Mouse (Mus musculus) MEL (cell line): ENCODE data around the gene Rplp0. TPM values are rescaled to one million over a fixed set of nuclear protein-coding genes. Genes with fewer than 3 reads are reported as not detected.

Experiments used
- DNase-seq: peaks from one replicate; pipeline ENCODE4 v3.0.0; 2011; ENCODE audit warnings: low read depth, low spot score
- H3K27ac ChIP-seq: 2 replicates; pipeline ENCODE4 v1.5.1; 2012; ENCODE audit warnings: low read depth, mild to moderate bottlenecking, control low read depth, low read length, moderate library complexity; ENCODE audit not compliant: control insufficient read depth
- H3K27me3 ChIP-seq, 2 experiments: fragments of 150-350 bp in 1 of 2; sonication (generic) in 1 of 2; 2 replicates each; pipeline ENCODE4 v1.6.1; 2012; ENCODE audit warnings: low read length in 2 of 2, mild to moderate bottlenecking in 2 of 2, improper control_type of control experiment in 1 of 2, moderate library complexity in 1 of 2; ENCODE audit not compliant: insufficient read depth in 2 of 2, control insufficient read depth in 1 of 2
- H3K36me3 ChIP-seq, 2 experiments: 2 replicates each; pipeline ENCODE4 v1.6.1; 2012 to 2014; ENCODE audit warnings: low read length in 2 of 2, improper control_type of control experiment in 1 of 2, inconsistent platforms in 1 of 2, mild to moderate bottlenecking in 1 of 2; ENCODE audit not compliant: insufficient read depth in 2 of 2, control insufficient read depth in 1 of 2
- H3K4me1 ChIP-seq, 2 experiments: fragments of 150-350 bp in 1 of 2; sonication (generic) in 1 of 2; 2 replicates each; pipeline ENCODE4 v1.6.1; 2012; ENCODE audit warnings: low read length in 2 of 2, improper control_type of control experiment in 1 of 2, mild to moderate bottlenecking in 1 of 2; ENCODE audit not compliant: insufficient read depth in 2 of 2, control insufficient read depth in 1 of 2
- H3K4me3 ChIP-seq, 2 experiments: fragments of 150-350 bp in 1 of 2; sonication (generic) in 1 of 2; 2 replicates each; pipeline ENCODE4 v1.5.1; 2012; ENCODE audit warnings: low read depth in 2 of 2, low read length in 2 of 2, mild to moderate bottlenecking in 2 of 2, moderate library complexity in 2 of 2, control low read depth in 1 of 2, improper control_type of control experiment in 1 of 2; ENCODE audit not compliant: control insufficient read depth in 1 of 2, insufficient read depth in 1 of 2
- H3K79me2 ChIP-seq: 2 replicates; pipeline ENCODE4 v1.6.1; 2012; ENCODE audit warnings: mild to moderate bottlenecking, low read length, moderate library complexity; ENCODE audit not compliant: control insufficient read depth, poor library complexity, insufficient read depth
- H3K9ac ChIP-seq: 2 replicates; pipeline ENCODE4 v1.6.1; 2012; ENCODE audit warnings: low read depth, mild to moderate bottlenecking, control low read depth, low read length, moderate library complexity; ENCODE audit not compliant: control insufficient read depth, poor library complexity, severe bottlenecking
- H3K9me3 ChIP-seq: fragments of 150-350 bp; sonication (generic); replicated peaks from 2 replicates; pipeline ENCODE4 v1.6.1; 2012; ENCODE audit warnings: mild to moderate bottlenecking, low read length, improper control_type of control experiment, moderate library complexity; ENCODE audit not compliant: insufficient read depth
- BHLHE40 ChIP-seq: IDR thresholded peaks from 2 replicates; pipeline ENCODE4 v1.6.1; 2012; ENCODE audit warnings: low read depth, mild to moderate bottlenecking, inconsistent platforms, low read length, improper control_type of control experiment, borderline replicate concordance
- CHD2 ChIP-seq: IDR thresholded peaks from 2 replicates; pipeline ENCODE4 v1.6.1; 2011; ENCODE audit warnings: low read length, improper control_type of control experiment
- CTCF ChIP-seq, 3 experiments: IDR thresholded peaks in 2 of 3; conservative IDR thresholded peaks in 1 of 3; 2 replicates each; pipeline ENCODE4 v1.5.1; 2011 to 2012; ENCODE audit warnings: low read length in 3 of 3, low read depth in 2 of 3, mild to moderate bottlenecking in 2 of 3, improper control_type of control experiment in 1 of 3, inconsistent platforms in 1 of 3, mixed read lengths in 1 of 3, moderate library complexity in 1 of 3; ENCODE audit not compliant: control insufficient read depth in 1 of 3, insufficient read depth in 1 of 3, poor library complexity in 1 of 3, severe bottlenecking in 1 of 3
- ELF1 ChIP-seq: IDR thresholded peaks from 2 replicates; pipeline ENCODE4 v1.6.1; 2014; ENCODE audit warnings: low read depth, mild to moderate bottlenecking, inconsistent platforms, low read length, improper control_type of control experiment, moderate library complexity
- ETS1 ChIP-seq: IDR thresholded peaks from 2 replicates; pipeline ENCODE4 v1.6.1; 2012; ENCODE audit warnings: low read depth, mild to moderate bottlenecking, inconsistent platforms, low read length, improper control_type of control experiment, moderate library complexity
- GATA1 ChIP-seq: IDR thresholded peaks from 2 replicates; pipeline ENCODE4 v1.6.1; 2011; ENCODE audit warnings: low read depth, low read length, improper control_type of control experiment
- HCFC1 ChIP-seq: IDR thresholded peaks from 2 replicates; pipeline ENCODE4 v1.6.1; 2012; ENCODE audit warnings: low read depth, mild to moderate bottlenecking, inconsistent platforms, low read length, improper control_type of control experiment, moderate library complexity
- JUND ChIP-seq: IDR thresholded peaks from 2 replicates; pipeline ENCODE4 v1.6.1; 2011; ENCODE audit warnings: low read depth, mild to moderate bottlenecking, improper control_type of control experiment, low read length
- MEF2A ChIP-seq: IDR thresholded peaks from 2 replicates; pipeline ENCODE4 v1.6.1; 2014; ENCODE audit warnings: low read depth, mild to moderate bottlenecking, inconsistent platforms, low read length, improper control_type of control experiment; ENCODE audit not compliant: poor library complexity, insufficient replicate concordance, severe bottlenecking; ENCODE audit errors: extremely low read depth
- MXI1 ChIP-seq: IDR thresholded peaks from 2 replicates; pipeline ENCODE4 v1.6.1; 2011; ENCODE audit warnings: mild to moderate bottlenecking, low read depth, low read length, improper control_type of control experiment
- MYB ChIP-seq: IDR thresholded peaks from 2 replicates; pipeline ENCODE4 v1.6.1; 2011; ENCODE audit warnings: mild to moderate bottlenecking, low read depth, low read length, improper control_type of control experiment
- MYC ChIP-seq: IDR thresholded peaks from 2 replicates; pipeline ENCODE4 v1.6.1; 2011; ENCODE audit warnings: low read depth, mild to moderate bottlenecking, low read length, improper control_type of control experiment, moderate library complexity
- NELFE ChIP-seq: IDR thresholded peaks from 2 replicates; pipeline ENCODE4 v1.6.1; 2011; ENCODE audit warnings: low read depth, low read length, improper control_type of control experiment
- POLR2A ChIP-seq, 2 experiments: IDR thresholded peaks; 2 replicates each; pipeline ENCODE4 v1.6.1; 2011 to 2012; ENCODE audit warnings: low read length in 2 of 2, mild to moderate bottlenecking in 2 of 2, control low read depth in 1 of 2, improper control_type of control experiment in 1 of 2, low read depth in 1 of 2, moderate library complexity in 1 of 2; ENCODE audit not compliant: control insufficient read depth in 1 of 2, insufficient read depth in 1 of 2, poor library complexity in 1 of 2
- RAD21 ChIP-seq: IDR thresholded peaks from 2 replicates; pipeline ENCODE4 v1.6.1; 2011; ENCODE audit warnings: mild to moderate bottlenecking, low read depth, low read length, improper control_type of control experiment
- RCOR1 ChIP-seq: IDR thresholded peaks from 2 replicates; pipeline ENCODE4 v1.6.1; 2012; ENCODE audit warnings: low read depth, mild to moderate bottlenecking, inconsistent platforms, low read length, improper control_type of control experiment
- SIN3A ChIP-seq: IDR thresholded peaks from 2 replicates; pipeline ENCODE4 v1.6.1; 2012; ENCODE audit warnings: low read length, improper control_type of control experiment, inconsistent platforms
- TBP ChIP-seq: IDR thresholded peaks from 2 replicates; pipeline ENCODE4 v1.8.0; 2011; ENCODE audit warnings: low read depth, low read length, improper control_type of control experiment
- TCF12 ChIP-seq: IDR thresholded peaks from 2 replicates; pipeline ENCODE4 v1.6.1; 2014; ENCODE audit warnings: low read depth, mild to moderate bottlenecking, inconsistent platforms, low read length, improper control_type of control experiment, moderate library complexity
- UBTF ChIP-seq: IDR thresholded peaks from 2 replicates; pipeline ENCODE4 v1.6.1; 2012; ENCODE audit warnings: low read depth, mild to moderate bottlenecking, inconsistent platforms, low read length, improper control_type of control experiment, moderate library complexity, borderline replicate concordance; ENCODE audit not compliant: insufficient read depth
- USF2 ChIP-seq, 2 experiments: IDR thresholded peaks; 2 replicates each; pipeline ENCODE4 v1.6.1; 2011 to 2012; ENCODE audit warnings: improper control_type of control experiment in 2 of 2, low read length in 2 of 2, borderline replicate concordance in 1 of 2, inconsistent platforms in 1 of 2, low read depth in 1 of 2, mild to moderate bottlenecking in 1 of 2; ENCODE audit not compliant: insufficient read depth in 1 of 2
- ZC3H11A ChIP-seq: IDR thresholded peaks from 2 replicates; pipeline ENCODE4 v1.6.1; 2012; ENCODE audit warnings: low read depth, mild to moderate bottlenecking, inconsistent platforms, low read length, improper control_type of control experiment
- ZKSCAN1 ChIP-seq: IDR thresholded peaks from 2 replicates; pipeline ENCODE4 v1.6.1; 2012; ENCODE audit warnings: low read depth, mild to moderate bottlenecking, inconsistent platforms, low read length, improper control_type of control experiment, moderate library complexity
- ZNF384 ChIP-seq: IDR thresholded peaks from 2 replicates; pipeline ENCODE4 v1.6.1; 2012; ENCODE audit warnings: low read depth, mild to moderate bottlenecking, inconsistent platforms, low read length, improper control_type of control experiment
- polyA plus RNA-seq, 2 experiments: library from polyadenylated mRNA; stranded (reverse) in 1 of 2; unstranded in 1 of 2; fragments of >175 nt in 1 of 2; fragments of >200 nt in 1 of 2; gene quantifications; 2 replicates each; pipeline versions ENCODE4 v1.2.1 to v1.2.4; 2012; ENCODE audit warnings: low replicate concordance in 2 of 2, low read depth in 1 of 2; ENCODE audit not compliant: insufficient read length in 2 of 2, insufficient read depth in 1 of 2, missing spikeins in 1 of 2
- total RNA-seq: library from RNA; depleted of rRNA; stranded (reverse); fragments of 300-350 nt; gene quantifications from 2 replicates; pipeline ENCODE4 v1.2.3, GENCODE M21; 2012

Gene Rplp0
- total and polyA plus RNA-seq, 3 experiments: 3,028 to 4,164 (median 3,294) TPM

- TF ChIP-seq UBTF: no peak
- TF ChIP-seq ELF1: peak; percentile 78
- no peak for TF ChIP-seq USF2 (IDR thresholded peaks at IDR 0.05; ENCODE audit: borderline replicate concordance in 1 of 2, insufficient read depth in 1 of 2, low read depth in 1 of 2, low read length in 2 of 2)
- TF ChIP-seq ETS1: no peak
- TF ChIP-seq HCFC1: peak; percentile 90
- peak; percentile 16; the same call in 1 of the 2 replicates for TF ChIP-seq RCOR1
- no peak for TF ChIP-seq ZNF384
- TF ChIP-seq CHD2: no peak
- no peak for TF ChIP-seq BHLHE40
- no peak for TF ChIP-seq TBP
- peak; percentile 74 for TF ChIP-seq NELFE
- TF ChIP-seq ZKSCAN1: no peak
- TF ChIP-seq, all 39 proteins: peak for 16
These were observed 5.6 kb downstream of the Rplp0 start, which contains the start of gene Gcn1l1 (continued) for GRCm38 (mm10) chr5:115564737-115565393.

GRCm38 (mm10) chr5:115565403-115565802 lies 6.1 kb downstream of the Rplp0 start:
- Histone ChIP-seq H3K4me1 (peaks cover 0 to 7% of the 10 kb centered on the region in 2 experiments; a peak in 2 of 4 replicates), H3K9ac (peak overlapping the region; percentile 86), H3K4me3 (peak overlapping the region; percentile 92 to 94), H3K27ac (peak overlapping the region; percentile 26; the same call in 1 of the 2 replicates), H3K36me3 (peaks cover 9 to 16% of the 10 kb centered on the region in 2 experiments), H3K9me3 (no peaks in the 10 kb centered on the region), H3K79me2 (peaks cover 67% of the 10 kb centered on the region), H3K27me3 (no peaks in the 10 kb centered on the region)
- DNase-seq: peak; percentile 54
- TF ChIP-seq ZC3H11A (no peak), NELFE (peak; percentile 9; the same call in 1 of the 2 replicates), MEF2A (peak; percentile 4; the same call in 1 of the 2 replicates)
- TF ChIP-seq, all 39 proteins: peak for 2

- Histone ChIP-seq H3K4me3 (no peak overlapping the region), H3K79me2 (peaks cover 45% of the 10 kb centered on the region), H3K4me1 (peaks cover 0 to 7% of the 10 kb centered on the region in 2 experiments; a peak in 2 of 4 replicates), H3K9me3 (no peaks in the 10 kb centered on the region), H3K27me3 (no peaks in the 10 kb centered on the region), H3K9ac (no peak overlapping the region), H3K27ac (no peak overlapping the region), H3K36me3 (peaks cover 4 to 12% of the 10 kb centered on the region in 2 experiments; a peak in 3 of 4 replicates)
- DNase-seq: no peak
- TF ChIP-seq MYC (no peak), HCFC1 (no peak), CTCF (IDR thresholded peaks at IDR 0.05 in 2 of 3, conservative IDR thresholded peaks at IDR 0.05 in 1 of 3; ENCODE audit: control insufficient read depth in 1 of 3, insufficient read depth in 1 of 3, low read depth in 2 of 3, low read length in 3 of 3, poor library complexity in 1 of 3, severe bottlenecking in 1 of 3) (no peak), RAD21 (no peak), ETS1 (no peak), TCF12 (no peak), SIN3A (no peak), GATA1 (no peak), POLR2A (IDR thresholded peaks at IDR 0.05; ENCODE audit: control insufficient read depth in 1 of 2, insufficient read depth in 1 of 2, low read depth in 1 of 2, low read length in 2 of 2, poor library complexity in 1 of 2) (no peak), MYB (no peak), ZKSCAN1 (no peak), MEF2A (no peak), TBP (no peak), MXI1 (no peak), JUND (no peak), ELF1 (no peak)
These were observed 9.4 kb downstream of the Rplp0 start for GRCm38 (mm10) chr5:115568681-115569080.
